Mouse (Mus musculus) olfactory bulb, adult 2 months (tissue): Measurements from ENCODE around the gene Dock2.

ENCODE experiments used
- CTCF ChIP-seq: fragments of 200-500 bp; IDR thresholded peaks from 2 replicates; pipeline ENCODE4 v1.5.1; 2012; ENCODE audit warnings: low read depth, mild to moderate bottlenecking, low read length, moderate library complexity; ENCODE audit not compliant: insufficient read depth
- POLR2A ChIP-seq: fragments of 200-500 bp; IDR thresholded peaks from 2 replicates; pipeline ENCODE4 v1.6.1; 2012; ENCODE audit warnings: mild to moderate bottlenecking, low read depth, low read length, moderate library complexity; ENCODE audit not compliant: insufficient read depth

DNA sequence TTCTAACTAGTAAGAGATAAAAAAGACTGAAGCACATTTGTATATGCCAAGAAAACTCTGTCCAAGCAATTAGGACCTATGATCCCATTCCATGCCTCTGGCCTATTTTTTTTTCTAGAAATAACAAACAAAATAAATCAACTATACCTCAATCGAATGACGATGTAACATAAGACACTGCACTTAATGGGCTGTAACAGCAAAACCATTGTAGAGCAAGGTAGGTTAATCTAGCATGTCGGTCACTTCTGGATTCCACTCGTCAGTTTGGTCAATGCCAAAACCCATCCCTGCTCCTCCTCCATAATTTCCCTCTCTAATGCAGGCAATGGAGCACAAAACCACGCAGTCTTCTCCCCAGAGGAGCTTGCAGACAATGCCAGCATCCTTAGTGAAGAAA is 70.3 kb downstream of the Dock2 start:
- no peak for TF ChIP-seq CTCF
- TF ChIP-seq POLR2A = no peak
